Mouse (Mus musculus): ENCODE measurements at regions not wholly inside any gene's neighbourhood (a gene's known extent, or its start where the extent isn't known, plus 50 kb on each side); places are given as distances from the start of the nearest gene placed in this dataset.

DNA sequence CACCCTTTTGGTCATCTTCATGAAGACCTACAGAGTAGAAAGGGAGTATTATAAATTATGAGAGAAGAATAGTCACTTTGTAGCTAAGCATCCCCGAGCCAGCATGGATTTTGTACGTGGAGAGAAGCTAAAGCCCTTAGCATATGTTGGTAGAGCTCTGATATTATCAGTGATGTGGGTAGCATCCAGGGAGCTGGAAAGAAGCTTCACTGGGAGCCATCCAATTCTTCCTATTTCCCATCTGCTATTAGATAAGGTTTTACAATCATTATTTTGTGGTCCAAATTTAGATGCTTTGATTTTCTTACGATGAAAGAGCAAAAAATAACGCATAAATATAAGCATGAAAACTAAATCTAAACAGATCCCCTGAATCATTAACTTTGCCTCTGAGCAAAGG, 353.6 kb upstream of the Trpc7 start:
- 89% methylated on average over 4 of the region's 4 CpGs for WGBS
- Histone ChIP-seq H3K36me3 (ENCODE audit: control insufficient read depth, insufficient read depth, low read length) (no peaks in the 10 kb centered on the region), H3K9ac (ENCODE audit: low read length) (no peak overlapping the region), H3K4me3 (ENCODE audit: low read depth, low read length) (no peak overlapping the region), H3K9me3 (ENCODE audit: control insufficient read depth, low read length) (no peaks in the 10 kb centered on the region), H3K4me1 (ENCODE audit: control insufficient read depth, insufficient read depth, low read length) (no peaks in the 10 kb centered on the region), H3K27ac (replicated peaks; ENCODE audit: low read depth, low read length) (no peak overlapping the region), H3K4me2 (ENCODE audit: low read depth, severe bottlenecking) (no peak overlapping the region), H3K27me3 (ENCODE audit: control insufficient read depth, insufficient read depth, low read length) (no peaks in the 10 kb centered on the region)
- ATAC-seq (ENCODE audit: insufficient number of reproducible peaks, low FRiP score, low TSS enrichment, low read depth), result no peak
- no peak for DNase-seq (ENCODE audit: low spot score)

DNA sequence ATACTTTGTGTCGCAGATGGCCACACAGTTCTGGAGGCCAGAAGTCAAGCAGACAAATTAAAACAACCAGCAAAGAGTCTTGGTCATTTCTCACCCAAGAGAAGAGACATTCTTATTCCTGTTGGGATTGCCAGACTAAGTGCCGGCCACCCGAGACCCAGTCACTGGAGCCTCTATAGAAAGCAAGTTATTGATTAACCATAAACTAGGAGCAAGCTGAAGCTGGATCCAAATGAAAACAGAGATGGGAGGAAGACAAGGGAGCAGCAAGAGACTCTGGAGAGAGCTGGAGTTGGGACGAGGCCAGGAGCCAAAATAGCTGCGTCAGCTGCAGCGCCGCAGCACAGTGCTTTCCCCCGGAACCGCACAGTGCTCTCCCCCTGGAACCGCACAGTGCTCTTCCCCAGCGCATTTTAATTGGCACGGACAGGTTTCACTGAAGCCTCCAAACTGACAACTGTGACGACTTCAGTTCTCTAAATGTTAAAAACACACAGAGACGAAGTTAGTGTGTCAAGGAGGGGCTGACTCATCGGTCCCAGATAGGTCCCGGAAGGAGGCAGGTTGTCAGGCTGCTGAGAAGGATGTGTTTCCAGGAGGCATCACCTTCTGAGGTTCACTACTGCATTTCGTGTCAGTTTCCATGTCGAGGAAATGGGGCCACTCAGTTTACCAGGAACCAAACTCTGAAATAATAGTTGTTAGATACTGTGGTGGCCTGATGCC, 350.6 kb upstream of the Trpc7 start:
- no peaks in the 10 kb centered on the region for H3K4me1 ChIP-seq (ENCODE audit: control insufficient read depth, insufficient read depth, low read length)
- WGBS, result 80% methylated on average over 18 of the region's 18 CpGs
- no peak overlapping the region for H3K27ac ChIP-seq (replicated peaks; ENCODE audit: low read depth, low read length)
- no peak overlapping the region for H3K4me2 ChIP-seq (ENCODE audit: low read depth, severe bottlenecking)
- ATAC-seq (ENCODE audit: insufficient number of reproducible peaks, low FRiP score, low TSS enrichment, low read depth), result no peak
- H3K27me3 ChIP-seq (ENCODE audit: control insufficient read depth, insufficient read depth, low read length), result no peaks in the 10 kb centered on the region
- no peaks in the 10 kb centered on the region for H3K9me3 ChIP-seq (ENCODE audit: control insufficient read depth, low read length)
- H3K36me3 ChIP-seq (ENCODE audit: control insufficient read depth, insufficient read depth, low read length), result no peaks in the 10 kb centered on the region
- H3K4me3 ChIP-seq (ENCODE audit: low read depth, low read length), result no peak overlapping the region
- no peak overlapping the region for H3K9ac ChIP-seq (ENCODE audit: low read length)
- DNase-seq (ENCODE audit: low spot score), result no peak

DNA sequence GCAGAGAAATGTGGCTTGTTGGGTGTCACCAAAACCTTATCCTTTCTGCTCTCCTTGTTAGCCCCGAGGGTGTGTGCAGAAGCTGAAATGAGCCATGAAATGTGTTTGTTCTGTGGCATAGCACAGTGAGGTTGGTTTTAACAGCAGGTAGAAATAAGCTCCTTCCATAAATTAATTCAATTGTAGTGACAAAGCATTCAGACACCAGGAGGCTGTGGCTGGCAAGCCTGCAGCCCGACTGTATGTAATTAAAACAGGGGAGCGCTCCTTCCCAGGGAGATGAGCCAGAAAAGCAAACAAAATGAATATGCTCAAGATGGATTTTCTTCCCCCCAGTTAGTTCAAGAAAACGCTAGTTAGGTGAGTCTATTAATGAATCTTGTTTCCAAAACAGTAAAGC, 341.1 kb upstream of the Trpc7 start:
- Histone ChIP-seq H3K27ac (replicated peaks; ENCODE audit: low read depth, low read length) (no peak overlapping the region), H3K36me3 (ENCODE audit: control insufficient read depth, insufficient read depth, low read length) (no peaks in the 10 kb centered on the region), H3K4me2 (ENCODE audit: low read depth, severe bottlenecking) (no peak overlapping the region), H3K27me3 (ENCODE audit: control insufficient read depth, insufficient read depth, low read length) (no peaks in the 10 kb centered on the region), H3K9ac (ENCODE audit: low read length) (no peak overlapping the region), H3K4me1 (ENCODE audit: control insufficient read depth, insufficient read depth, low read length) (no peaks in the 10 kb centered on the region), H3K4me3 (ENCODE audit: low read depth, low read length) (no peak overlapping the region), H3K9me3 (ENCODE audit: control insufficient read depth, low read length) (no peaks in the 10 kb centered on the region)
- DNase-seq (ENCODE audit: low spot score) (no peak), ATAC-seq (ENCODE audit: insufficient number of reproducible peaks, low FRiP score, low TSS enrichment, low read depth) (no peak)
- 36% methylated on average over 4 of the region's 4 CpGs for WGBS

DNA sequence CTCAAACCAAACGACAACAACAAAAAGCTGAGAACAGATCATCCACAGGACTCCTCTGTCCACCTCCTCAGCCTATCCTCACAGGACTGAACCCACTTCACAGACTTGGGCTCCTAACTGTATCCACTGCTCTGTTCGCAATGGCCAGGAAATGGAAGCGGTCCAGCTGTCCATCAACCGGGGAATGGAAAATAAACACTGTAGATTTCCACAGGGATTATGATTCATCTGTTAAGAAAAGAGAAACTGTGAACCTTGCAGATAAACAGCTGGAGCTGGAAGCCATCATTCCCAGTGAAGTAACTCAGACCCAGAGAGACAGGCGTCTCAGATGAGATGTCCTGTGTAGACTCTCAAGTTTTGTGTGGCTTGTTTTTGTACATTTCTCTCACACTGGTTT, 340.4 kb upstream of the Trpc7 start:
- no peak overlapping the region for H3K4me2 ChIP-seq (ENCODE audit: low read depth, severe bottlenecking)
- no peaks in the 10 kb centered on the region for H3K4me1 ChIP-seq (ENCODE audit: control insufficient read depth, insufficient read depth, low read length)
- no peaks in the 10 kb centered on the region for H3K27me3 ChIP-seq (ENCODE audit: control insufficient read depth, insufficient read depth, low read length)
- H3K4me3 ChIP-seq (ENCODE audit: low read depth, low read length), result no peak overlapping the region
- no peak for ATAC-seq (ENCODE audit: insufficient number of reproducible peaks, low FRiP score, low TSS enrichment, low read depth)
- H3K9me3 ChIP-seq (ENCODE audit: control insufficient read depth, low read length), result no peaks in the 10 kb centered on the region
- H3K27ac ChIP-seq (replicated peaks; ENCODE audit: low read depth, low read length), result no peak overlapping the region
- H3K36me3 ChIP-seq (ENCODE audit: control insufficient read depth, insufficient read depth, low read length), result no peaks in the 10 kb centered on the region
- DNase-seq (ENCODE audit: low spot score), result no peak
- H3K9ac ChIP-seq (ENCODE audit: low read length), result no peak overlapping the region
- WGBS, result 90% methylated on average over 5 of the region's 5 CpGs

DNA sequence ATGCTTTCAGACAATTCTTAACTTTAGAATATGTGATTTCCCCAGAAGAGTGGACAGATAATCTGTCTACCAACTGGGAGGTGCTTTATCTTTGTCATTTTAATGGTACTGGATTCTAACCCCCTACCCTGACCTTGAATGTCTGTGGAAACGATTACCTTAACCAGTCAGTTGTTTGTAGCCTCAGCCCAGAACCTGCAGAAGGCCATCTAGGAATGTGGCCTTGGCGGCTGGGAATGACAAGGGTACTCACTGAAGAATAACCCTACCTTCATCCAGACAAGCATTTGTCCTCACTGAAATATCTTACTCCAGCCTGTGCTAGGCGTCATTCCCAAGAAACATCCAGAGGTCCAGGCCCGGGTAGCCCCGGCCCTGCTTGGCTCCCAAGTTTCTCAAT, 337.1 kb upstream of the Trpc7 start:
- ATAC-seq (ENCODE audit: insufficient number of reproducible peaks, low FRiP score, low TSS enrichment, low read depth) (no peak), DNase-seq (ENCODE audit: low spot score) (no peak)
- Histone ChIP-seq H3K4me1 (ENCODE audit: control insufficient read depth, insufficient read depth, low read length) (no peaks in the 10 kb centered on the region), H3K9me3 (ENCODE audit: control insufficient read depth, low read length) (peaks cover under 1% of the 10 kb centered on the region; the same call in 1 of the 2 replicates), H3K36me3 (ENCODE audit: control insufficient read depth, insufficient read depth, low read length) (no peaks in the 10 kb centered on the region), H3K27ac (replicated peaks; ENCODE audit: low read depth, low read length) (no peak overlapping the region), H3K9ac (ENCODE audit: low read length) (no peak overlapping the region), H3K4me2 (ENCODE audit: low read depth, severe bottlenecking) (no peak overlapping the region), H3K27me3 (ENCODE audit: control insufficient read depth, insufficient read depth, low read length) (no peaks in the 10 kb centered on the region), H3K4me3 (ENCODE audit: low read depth, low read length) (no peak overlapping the region)
- WGBS, result 88% methylated on average over 5 of the region's 5 CpGs

DNA sequence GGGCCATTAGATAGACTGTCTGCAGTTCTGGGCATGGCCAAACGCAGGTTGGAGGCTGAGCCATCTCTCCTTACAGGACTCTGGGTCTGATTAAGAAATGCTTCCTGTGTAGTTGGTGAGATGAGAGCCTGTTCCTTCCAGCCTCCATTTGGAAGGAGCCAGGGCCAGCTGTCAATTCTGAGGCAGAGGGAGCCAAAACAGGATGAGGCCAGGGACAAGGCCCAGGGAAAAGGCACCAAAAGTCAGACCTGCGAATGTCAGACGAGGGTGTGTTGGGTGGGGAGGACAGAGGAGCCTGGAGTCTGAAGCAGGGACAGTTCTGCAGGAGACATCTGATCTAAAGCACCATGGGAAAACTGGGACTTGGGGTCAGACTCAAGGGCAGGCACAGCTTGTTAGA, 335.9 kb upstream of the Trpc7 start:
- Histone ChIP-seq H3K4me1 (ENCODE audit: control insufficient read depth, insufficient read depth, low read length) (no peaks in the 10 kb centered on the region), H3K4me3 (ENCODE audit: low read depth, low read length) (no peak overlapping the region), H3K27me3 (ENCODE audit: control insufficient read depth, insufficient read depth, low read length) (no peaks in the 10 kb centered on the region), H3K9me3 (ENCODE audit: control insufficient read depth, low read length) (peaks cover 2% of the 10 kb centered on the region; the same call in 1 of the 2 replicates), H3K9ac (ENCODE audit: low read length) (no peak overlapping the region), H3K36me3 (ENCODE audit: control insufficient read depth, insufficient read depth, low read length) (no peaks in the 10 kb centered on the region), H3K4me2 (ENCODE audit: low read depth, severe bottlenecking) (no peak overlapping the region), H3K27ac (replicated peaks; ENCODE audit: low read depth, low read length) (no peak overlapping the region)
- DNase-seq (ENCODE audit: low spot score) (no peak), ATAC-seq (ENCODE audit: insufficient number of reproducible peaks, low FRiP score, low TSS enrichment, low read depth) (no peak)
- 49% methylated on average over 3 of the region's 3 CpGs for WGBS

DNA sequence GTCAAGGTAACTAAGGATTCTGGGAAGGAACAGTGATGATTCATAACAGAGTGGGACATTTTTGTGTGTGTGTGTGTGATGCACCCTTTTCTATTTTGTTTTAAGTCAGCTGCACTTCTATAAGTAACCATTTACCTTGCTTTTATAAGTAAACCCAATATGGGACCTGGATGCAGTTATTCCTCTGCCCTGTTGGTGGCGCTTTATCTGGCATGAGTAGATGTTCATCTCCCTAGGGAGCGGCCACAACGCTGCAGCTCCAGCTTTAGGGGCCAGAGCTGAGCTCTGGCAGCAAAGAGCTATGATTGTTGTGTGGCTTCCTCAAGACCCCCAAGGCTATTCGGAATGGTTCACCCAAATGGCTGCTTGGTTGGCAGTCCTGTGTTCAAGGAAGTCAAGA, 334.5 kb upstream of the Trpc7 start:
- Histone ChIP-seq H3K9ac (ENCODE audit: low read length) (no peak overlapping the region), H3K27me3 (ENCODE audit: control insufficient read depth, insufficient read depth, low read length) (no peaks in the 10 kb centered on the region), H3K4me1 (ENCODE audit: control insufficient read depth, insufficient read depth, low read length) (no peaks in the 10 kb centered on the region), H3K36me3 (ENCODE audit: control insufficient read depth, insufficient read depth, low read length) (no peaks in the 10 kb centered on the region), H3K27ac (replicated peaks; ENCODE audit: low read depth, low read length) (no peak overlapping the region), H3K9me3 (ENCODE audit: control insufficient read depth, low read length) (peaks cover 2% of the 10 kb centered on the region; the same call in 1 of the 2 replicates), H3K4me2 (ENCODE audit: low read depth, severe bottlenecking) (no peak overlapping the region), H3K4me3 (ENCODE audit: low read depth, low read length) (no peak overlapping the region)
- WGBS, result 50% methylated on average over 4 of the region's 4 CpGs
- DNase-seq (ENCODE audit: low spot score) (no peak), ATAC-seq (ENCODE audit: insufficient number of reproducible peaks, low FRiP score, low TSS enrichment, low read depth) (no peak)

DNA sequence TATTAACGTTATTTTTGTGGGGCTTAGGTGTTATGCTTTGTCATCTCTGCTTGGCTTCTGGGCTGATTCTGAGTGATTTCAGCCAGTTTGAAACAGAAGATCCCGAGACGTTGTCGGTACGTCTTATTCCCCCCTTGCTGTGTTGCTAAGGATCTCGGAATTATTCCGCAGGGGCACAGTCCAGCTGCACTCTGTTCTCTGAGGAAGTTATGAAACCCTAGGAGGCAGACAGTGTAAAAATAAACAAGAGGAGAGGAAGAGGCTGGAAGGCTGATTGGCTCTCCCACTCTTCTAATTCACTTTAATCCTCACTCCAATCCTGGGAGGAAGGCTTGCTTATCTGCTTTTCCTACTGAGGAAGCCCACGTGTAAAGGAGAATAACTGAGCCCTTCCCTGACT, 325.3 kb upstream of the Trpc7 start:
- H3K36me3 ChIP-seq (ENCODE audit: control insufficient read depth, insufficient read depth, low read length), result no peaks in the 10 kb centered on the region
- DNase-seq (ENCODE audit: low spot score), result no peak
- no peak overlapping the region for H3K9ac ChIP-seq (ENCODE audit: low read length)
- no peak overlapping the region for H3K4me3 ChIP-seq (ENCODE audit: low read depth, low read length)
- no peaks in the 10 kb centered on the region for H3K4me1 ChIP-seq (ENCODE audit: control insufficient read depth, insufficient read depth, low read length)
- no peaks in the 10 kb centered on the region for H3K27me3 ChIP-seq (ENCODE audit: control insufficient read depth, insufficient read depth, low read length)
- H3K27ac ChIP-seq (replicated peaks; ENCODE audit: low read depth, low read length), result no peak overlapping the region
- H3K4me2 ChIP-seq (ENCODE audit: low read depth, severe bottlenecking), result no peak overlapping the region
- no peak for ATAC-seq (ENCODE audit: insufficient number of reproducible peaks, low FRiP score, low TSS enrichment, low read depth)
- 83% methylated on average over 8 of the region's 8 CpGs for WGBS
- no peaks in the 10 kb centered on the region for H3K9me3 ChIP-seq (ENCODE audit: control insufficient read depth, low read length)

DNA sequence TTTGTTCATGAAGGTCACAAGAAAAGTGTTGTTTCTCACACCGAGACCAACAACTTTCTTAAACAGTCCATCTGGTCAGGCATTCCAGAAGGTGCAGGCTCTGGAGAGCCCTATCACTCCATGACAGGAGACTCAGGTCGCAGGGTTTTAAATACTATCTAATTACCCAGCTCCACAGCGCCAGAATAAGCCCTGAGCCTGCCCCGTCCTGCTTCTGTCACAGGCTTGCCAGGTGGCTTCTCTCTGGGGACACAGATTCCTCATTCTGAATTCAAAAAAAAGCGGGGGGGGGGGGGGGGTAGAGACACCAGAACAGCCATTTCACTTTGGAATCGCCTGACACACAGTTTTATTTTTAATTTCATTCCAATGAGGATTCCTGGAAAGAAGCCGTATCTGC, 320.4 kb upstream of the Trpc7 start:
- no peak for DNase-seq (ENCODE audit: low spot score)
- no peak for ATAC-seq (ENCODE audit: insufficient number of reproducible peaks, low FRiP score, low TSS enrichment, low read depth)
- Histone ChIP-seq H3K4me3 (ENCODE audit: low read depth, low read length) (no peak overlapping the region), H3K4me1 (ENCODE audit: control insufficient read depth, insufficient read depth, low read length) (no peaks in the 10 kb centered on the region), H3K27me3 (ENCODE audit: control insufficient read depth, insufficient read depth, low read length) (no peaks in the 10 kb centered on the region), H3K9me3 (ENCODE audit: control insufficient read depth, low read length) (no peaks in the 10 kb centered on the region), H3K4me2 (ENCODE audit: low read depth, severe bottlenecking) (no peak overlapping the region), H3K9ac (ENCODE audit: low read length) (no peak overlapping the region), H3K27ac (replicated peaks; ENCODE audit: low read depth, low read length) (no peak overlapping the region), H3K36me3 (ENCODE audit: control insufficient read depth, insufficient read depth, low read length) (no peaks in the 10 kb centered on the region)
- 37% methylated on average over 7 of the region's 7 CpGs for WGBS
